Mouse (Mus musculus) limb, embryonic 11.5 days (tissue): Measurements from ENCODE around the gene Qdpr. TPM values are rescaled to one million over a fixed set of nuclear protein-coding genes. Genes with fewer than 3 reads are reported as not detected.

ENCODE experiments used
- ATAC-seq: fragments of 200-750 bp; cut with Nextera tagmentation; 2 replicates; pipeline ENCODE4 v1.8.0; 2017; ENCODE audit warnings: low read depth; ENCODE audit not compliant: insufficient number of reproducible peaks, low FRiP score, low TSS enrichment
- DNase-seq: peaks from one replicate; pipeline ENCODE4 v3.0.0-alpha.2; 2015; ENCODE audit warnings: low spot score
- H3K27ac ChIP-seq: fragments of 300-500 bp; sonication (generic); replicated peaks from 2 replicates; pipeline ENCODE4 v1.5.1; 2014; ENCODE audit warnings: low read depth, mild to moderate bottlenecking, low read length
- H3K27me3 ChIP-seq: fragments of 300-500 bp; sonication (generic); 2 replicates; pipeline ENCODE4 v1.6.1; 2014; ENCODE audit warnings: mild to moderate bottlenecking, low read length, mixed read lengths; ENCODE audit not compliant: control insufficient read depth, insufficient read depth
- H3K36me3 ChIP-seq: fragments of 300-500 bp; sonication (generic); 2 replicates; pipeline ENCODE4 v1.6.1; 2014; ENCODE audit warnings: mild to moderate bottlenecking, low read length, moderate library complexity, mixed read lengths; ENCODE audit not compliant: control insufficient read depth, insufficient read depth
- H3K4me1 ChIP-seq: fragments of 300-500 bp; sonication (generic); 2 replicates; pipeline ENCODE4 v1.6.1; 2014; ENCODE audit warnings: low read length, mixed read lengths; ENCODE audit not compliant: control insufficient read depth, insufficient read depth
- H3K4me2 ChIP-seq: fragments of 300-500 bp; sonication (generic); 2 replicates; pipeline ENCODE4 v1.6.1; 2014; ENCODE audit warnings: low read depth, mild to moderate bottlenecking, moderate library complexity; ENCODE audit not compliant: severe bottlenecking
- H3K4me3 ChIP-seq: fragments of 300-500 bp; sonication (generic); 2 replicates; pipeline ENCODE4 v1.5.1; 2014; ENCODE audit warnings: low read depth, low read length
- H3K9ac ChIP-seq: fragments of 300-500 bp; sonication (generic); 2 replicates; pipeline ENCODE4 v1.6.1; 2014; ENCODE audit warnings: mild to moderate bottlenecking, low read length
- H3K9me3 ChIP-seq: fragments of 300-500 bp; sonication (generic); 2 replicates; pipeline ENCODE4 v1.6.1; 2016; ENCODE audit warnings: low read length; ENCODE audit not compliant: control insufficient read depth
- WGBS: fragments of 180-500 bp; shearing (Covaris S2); extraction: QIAGEN DNeasy Blood & Tissue Kit; methylation state at CpG from one replicate; pipeline ENCODE4 v1.1.7; 2014; 5-methylcytosine and 5-hydroxymethylcytosine counted together
- polyA plus RNA-seq: library from polyadenylated mRNA; unstranded; fragments of >200 nt; fragmentation: Nextera tagmentation; extraction: Ambion mirVana; gene quantifications from 2 replicates; pipeline ENCODE4 v1.2.1, GENCODE M21; 2014

Qdpr gene
- polyA plus RNA-seq, 1 experiment from 2014 or later, result 118 TPM

DNA sequence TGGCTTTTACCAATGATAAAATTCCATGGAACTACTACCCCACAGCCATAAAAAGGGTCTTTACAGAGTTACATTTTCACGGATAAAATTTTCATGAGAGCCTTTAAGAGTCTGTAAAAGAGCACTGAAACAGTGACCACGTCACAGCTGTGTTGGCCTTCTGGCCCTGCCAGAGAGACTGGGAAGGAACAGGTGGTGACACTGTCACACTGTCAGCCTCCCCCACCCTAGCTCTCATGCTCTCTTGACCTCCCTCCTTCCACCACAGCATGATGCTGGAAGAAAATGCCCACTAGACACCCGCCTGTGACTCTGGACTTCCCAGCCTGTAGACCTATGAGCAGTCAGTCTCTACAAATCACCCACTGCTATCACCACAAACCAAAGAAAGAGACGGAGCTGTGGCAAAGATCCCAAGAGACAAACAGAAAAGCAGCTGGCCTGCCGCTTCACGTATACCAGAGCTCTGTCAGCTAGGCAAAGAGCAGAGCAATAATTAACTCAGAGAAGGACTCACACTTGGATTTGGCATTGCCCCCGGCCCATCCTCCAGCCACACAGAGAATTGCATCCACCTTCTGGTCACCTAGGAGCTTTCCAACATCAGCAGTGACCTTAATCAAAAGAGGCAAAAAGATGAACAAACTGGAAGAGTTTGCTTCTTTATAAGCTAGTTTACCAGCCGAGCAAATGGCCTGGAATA is 5.8 kb downstream of the Qdpr start:
- no peak overlapping the region for H3K9ac ChIP-seq
- DNase-seq (no peak), ATAC-seq (no peak)
- no peaks in the 10 kb centered on the region for H3K27me3 ChIP-seq
- no peak overlapping the region for H3K27ac ChIP-seq
- no peak overlapping the region for H3K4me2 ChIP-seq
- 80% methylated on average over 8 of the region's 8 CpGs for WGBS
- H3K9me3 ChIP-seq, result no peaks in the 10 kb centered on the region
- H3K4me3 ChIP-seq, result no peak overlapping the region
- no peaks in the 10 kb centered on the region for H3K36me3 ChIP-seq
- peaks cover 3% of the 10 kb centered on the region; the same call in 1 of the 2 replicates for H3K4me1 ChIP-seq

GRCm38 (mm10) chr5:45441745-45442144 is 8.3 kb downstream of the Qdpr start:
- DNase-seq (no peak), ATAC-seq (no peak)
- H3K36me3 ChIP-seq, result peaks cover 2% of the 10 kb centered on the region; the same call in 1 of the 2 replicates
- 82% methylated on average over 3 of the region's 3 CpGs for WGBS
- H3K4me2 ChIP-seq, result no peak overlapping the region
- H3K27ac ChIP-seq, result no peak overlapping the region
- no peak overlapping the region for H3K4me3 ChIP-seq
- no peaks in the 10 kb centered on the region for H3K9me3 ChIP-seq
- no peaks in the 10 kb centered on the region for H3K27me3 ChIP-seq
- H3K9ac ChIP-seq, result no peak overlapping the region
- no peaks in the 10 kb centered on the region for H3K4me1 ChIP-seq

GRCm38 (mm10) chr5:45441124-45441523 is 8.9 kb downstream of the Qdpr start:
- no peak for ATAC-seq
- H3K4me3 ChIP-seq, result no peak overlapping the region
- DNase-seq, result no peak
- H3K27ac ChIP-seq, result no peak overlapping the region
- H3K36me3 ChIP-seq, result peaks cover 3% of the 10 kb centered on the region; the same call in 1 of the 2 replicates
- no peak overlapping the region for H3K4me2 ChIP-seq
- 88% methylated on average over 3 of the region's 3 CpGs for WGBS
- no peaks in the 10 kb centered on the region for H3K9me3 ChIP-seq
- no peaks in the 10 kb centered on the region for H3K27me3 ChIP-seq
- no peak overlapping the region for H3K9ac ChIP-seq
- H3K4me1 ChIP-seq, result 0 out of 2 replicates have a peak, but pooled peaks cover under 1% of the 10 kb centered on the region

DNA sequence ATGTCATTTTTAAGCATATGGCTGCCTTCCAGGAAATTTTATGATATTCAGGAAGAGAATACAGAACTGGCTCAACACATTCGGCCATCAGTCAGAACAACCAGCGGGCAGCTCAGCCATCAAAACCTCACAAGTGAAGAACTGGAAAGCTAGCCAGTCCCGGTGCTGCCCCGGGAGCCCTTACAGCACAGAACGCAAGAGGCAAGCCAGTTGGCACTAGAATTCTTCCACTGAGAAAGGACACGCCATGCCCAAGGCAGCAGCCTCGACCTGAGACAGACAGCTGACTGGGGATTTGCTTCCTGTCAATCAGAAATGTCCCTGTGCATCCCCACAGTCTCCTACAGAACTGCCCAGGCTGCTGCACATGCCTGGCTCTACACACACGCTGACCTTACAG is 11.7 kb downstream of the Qdpr start:
- Histone ChIP-seq H3K4me1 (0 out of 2 replicates have a peak, but pooled peaks cover 3% of the 10 kb centered on the region), H3K4me2 (no peak overlapping the region), H3K36me3 (peaks cover 4% of the 10 kb centered on the region; the same call in 1 of the 2 replicates), H3K4me3 (no peak overlapping the region), H3K9me3 (no peaks in the 10 kb centered on the region), H3K9ac (no peak overlapping the region), H3K27ac (no peak overlapping the region), H3K27me3 (no peaks in the 10 kb centered on the region)
- no peak for ATAC-seq
- no peak for DNase-seq
- WGBS, result 90% methylated on average over 8 of the region's 8 CpGs

DNA sequence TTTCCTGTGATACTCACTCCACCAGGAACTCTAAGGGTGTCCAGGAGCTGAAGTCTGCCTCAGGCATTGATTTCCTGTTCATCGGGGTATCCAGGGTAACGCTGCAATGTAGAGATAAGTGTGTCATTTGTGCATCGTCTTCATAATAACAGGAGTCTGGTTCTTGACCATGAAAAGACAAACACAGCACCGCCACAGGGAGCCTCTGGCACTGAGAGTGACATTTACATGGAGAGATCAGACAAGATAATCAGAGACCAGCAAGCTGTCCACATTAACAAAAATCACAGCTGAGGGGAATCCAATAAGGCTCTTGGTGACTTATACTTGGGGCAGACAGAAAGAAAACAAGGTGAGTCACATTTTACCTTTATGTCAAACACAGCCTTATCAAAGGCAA is 12.2 kb downstream of the Qdpr start:
- DNase-seq (no peak), ATAC-seq (no peak)
- H3K9ac ChIP-seq, result no peak overlapping the region
- no peaks in the 10 kb centered on the region for H3K27me3 ChIP-seq
- 93% methylated on average over 4 of the region's 4 CpGs for WGBS
- H3K27ac ChIP-seq, result no peak overlapping the region
- 0 out of 2 replicates have a peak, but pooled peaks cover 3% of the 10 kb centered on the region for H3K4me1 ChIP-seq
- no peak overlapping the region for H3K4me2 ChIP-seq
- H3K36me3 ChIP-seq, result peaks cover 4% of the 10 kb centered on the region; the same call in 1 of the 2 replicates
- no peaks in the 10 kb centered on the region for H3K9me3 ChIP-seq
- H3K4me3 ChIP-seq, result no peak overlapping the region

GRCm38 (mm10) chr5:45435967-45436950 is 13.8 kb downstream of the Qdpr start:
- WGBS, result 69% methylated on average over 14 of the region's 14 CpGs
- Histone ChIP-seq H3K27me3 (no peaks in the 10 kb centered on the region), H3K4me2 (no peak overlapping the region), H3K36me3 (peaks cover 4% of the 10 kb centered on the region; the same call in 1 of the 2 replicates), H3K27ac (peak overlapping the region; percentile 10; the same call in 1 of the 2 replicates), H3K9ac (no peak overlapping the region), H3K9me3 (no peaks in the 10 kb centered on the region), H3K4me1 (0 out of 2 replicates have a peak, but pooled peaks cover 3% of the 10 kb centered on the region), H3K4me3 (no peak overlapping the region)
- ATAC-seq (0 out of 2 replicates have a peak, but pooled peaks have one; percentile 70), DNase-seq (peak; percentile 34)

GRCm38 (mm10) chr5:45427891-45428290 is 22.1 kb downstream of the Qdpr start:
- Histone ChIP-seq H3K4me2 (no peak overlapping the region), H3K9me3 (no peaks in the 10 kb centered on the region), H3K9ac (no peak overlapping the region), H3K27me3 (no peaks in the 10 kb centered on the region), H3K36me3 (no peaks in the 10 kb centered on the region), H3K4me3 (no peak overlapping the region), H3K4me1 (no peaks in the 10 kb centered on the region), H3K27ac (no peak overlapping the region)
- ATAC-seq, result no peak
- WGBS, result 93% methylated on average over 7 of the region's 7 CpGs
- no peak for DNase-seq

DNA sequence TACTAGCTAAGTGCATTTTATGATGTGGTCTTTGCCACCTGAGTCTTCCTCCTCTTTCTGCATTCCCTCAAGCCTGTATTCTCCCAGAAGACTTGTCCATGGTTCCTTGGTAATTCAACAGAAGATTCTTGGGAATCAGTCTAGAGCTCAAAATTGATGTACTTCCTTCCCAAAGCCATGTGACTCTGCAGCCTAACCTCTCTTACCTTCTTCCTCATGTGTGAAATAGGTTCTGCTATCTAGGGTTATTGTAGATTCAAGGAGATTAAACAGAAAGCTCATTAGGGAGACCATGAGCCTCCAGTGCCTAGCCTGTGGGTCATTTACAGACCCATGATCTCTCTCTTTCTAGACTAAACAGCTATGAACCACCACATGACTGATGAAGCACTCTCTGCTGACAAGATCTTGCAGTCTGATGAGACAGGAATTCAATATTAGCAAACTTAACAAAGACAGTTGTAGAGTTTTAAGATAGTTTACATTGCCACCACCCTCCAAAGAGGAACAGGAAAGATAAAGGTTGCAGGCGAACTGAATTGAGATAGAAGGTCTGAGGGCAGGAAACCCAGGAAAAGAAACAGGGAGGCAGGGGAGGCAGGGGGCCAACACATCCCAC is 23.5 kb downstream of the Qdpr start:
- Histone ChIP-seq H3K9ac (no peak overlapping the region), H3K9me3 (no peaks in the 10 kb centered on the region), H3K27me3 (no peaks in the 10 kb centered on the region), H3K4me1 (no peaks in the 10 kb centered on the region), H3K36me3 (no peaks in the 10 kb centered on the region), H3K4me3 (no peak overlapping the region), H3K4me2 (no peak overlapping the region), H3K27ac (no peak overlapping the region)
- WGBS, result 79% methylated on average over 1 of the region's 1 CpGs
- DNase-seq (no peak), ATAC-seq (no peak)
